Mouse (Mus musculus): ENCODE results near the gene Stat1.
A peak's percentile ranks its signal among the peaks of the same experiment; 100 is the strongest.

The Stat1 gene

DNA sequence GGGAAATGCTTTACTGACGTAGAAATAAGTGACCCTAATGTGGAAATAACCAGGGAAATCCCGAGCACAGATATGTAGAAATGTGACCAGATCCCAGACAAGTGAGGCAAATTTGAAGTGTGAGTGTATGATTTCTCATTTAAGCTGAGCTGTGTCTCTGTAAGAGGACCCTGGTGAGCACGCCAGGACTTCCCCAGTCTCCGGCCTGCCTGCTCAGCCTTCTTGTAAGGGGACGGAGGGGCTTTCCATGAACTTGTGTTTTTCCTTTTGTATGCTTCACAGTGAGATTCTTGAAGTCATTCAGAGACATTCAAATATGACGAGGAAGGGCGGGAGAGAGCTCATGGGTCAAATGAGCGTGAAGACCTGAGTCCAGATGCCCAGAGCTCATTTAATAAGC is 14.0 kb downstream of the Stat1 start:
- DNase-seq: no peak

DNA sequence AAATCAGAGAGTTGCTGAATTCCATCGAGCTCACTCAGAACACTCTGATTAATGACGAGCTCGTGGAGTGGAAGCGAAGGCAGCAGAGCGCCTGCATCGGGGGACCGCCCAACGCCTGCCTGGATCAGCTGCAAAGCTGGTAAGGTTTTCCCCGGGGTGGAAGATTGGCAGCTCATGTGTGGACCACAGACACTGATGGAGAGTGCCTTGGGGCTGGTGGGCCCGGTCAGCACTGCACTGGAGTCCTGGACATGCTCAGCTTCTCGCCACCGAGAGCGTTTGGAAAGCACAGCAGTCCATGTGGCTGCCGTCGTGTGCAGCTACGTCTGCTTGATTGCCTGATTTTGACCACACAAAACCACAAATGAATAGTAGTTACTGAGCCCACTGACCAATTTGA is 18.1 kb downstream of the Stat1 start:
- DNase-seq: no peak

DNA sequence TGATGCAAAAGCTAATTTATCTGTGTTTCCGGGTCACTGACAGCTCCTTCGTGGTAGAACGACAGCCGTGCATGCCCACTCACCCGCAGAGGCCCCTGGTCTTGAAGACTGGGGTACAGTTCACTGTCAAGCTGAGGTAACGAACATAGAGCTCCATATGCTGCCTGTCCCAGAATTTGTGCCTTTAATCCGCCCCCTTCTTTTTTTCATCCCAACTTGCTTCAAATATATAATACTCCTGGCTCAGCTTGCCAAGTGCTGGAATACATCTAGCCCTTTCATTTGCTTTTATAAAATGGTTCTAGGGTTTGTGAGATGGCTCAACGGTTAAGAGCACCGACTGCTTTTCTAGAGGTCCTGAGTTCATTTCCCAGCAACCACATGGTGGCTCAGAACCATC is 21.3 kb downstream of the Stat1 start:
- no peak for DNase-seq

GRCm38 (mm10) chr1:52141482-52141881 is 22.2 kb downstream of the Stat1 start:
- no peak for DNase-seq

GRCm38 (mm10) chr1:52142117-52142516 is 22.9 kb downstream of the Stat1 start:
- no peak for DNase-seq

GRCm38 (mm10) chr1:52143191-52143590 is 24.0 kb downstream of the Stat1 start:
- DNase-seq: no peak

DNA sequence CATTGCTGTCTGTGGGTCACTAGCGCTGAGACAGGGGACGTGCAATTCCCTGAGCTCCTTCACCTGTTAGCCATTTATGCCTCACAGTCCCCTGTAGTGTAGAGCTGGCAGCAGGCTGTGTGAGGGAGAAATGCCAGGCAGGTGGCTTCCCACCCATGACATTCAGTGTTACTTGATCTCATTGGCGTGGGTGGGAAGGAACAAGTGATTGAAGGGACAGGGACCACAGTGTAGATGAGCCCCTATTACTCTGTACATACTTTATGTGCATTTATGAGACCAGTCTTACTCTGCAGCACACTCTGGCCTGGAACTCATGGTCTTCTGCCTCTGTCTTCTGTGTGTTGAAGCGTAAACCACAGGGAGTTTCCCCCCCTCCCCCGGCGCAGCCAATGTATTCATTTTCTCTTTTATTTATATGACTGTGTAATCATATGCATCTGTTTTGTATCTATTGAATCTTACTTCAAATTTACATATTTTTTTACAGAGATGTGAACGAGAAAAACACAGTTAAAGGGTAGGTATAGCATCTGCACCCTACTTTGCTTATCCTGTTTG is 24.4 kb downstream of the Stat1 start:
- DNase-seq: no peak

DNA sequence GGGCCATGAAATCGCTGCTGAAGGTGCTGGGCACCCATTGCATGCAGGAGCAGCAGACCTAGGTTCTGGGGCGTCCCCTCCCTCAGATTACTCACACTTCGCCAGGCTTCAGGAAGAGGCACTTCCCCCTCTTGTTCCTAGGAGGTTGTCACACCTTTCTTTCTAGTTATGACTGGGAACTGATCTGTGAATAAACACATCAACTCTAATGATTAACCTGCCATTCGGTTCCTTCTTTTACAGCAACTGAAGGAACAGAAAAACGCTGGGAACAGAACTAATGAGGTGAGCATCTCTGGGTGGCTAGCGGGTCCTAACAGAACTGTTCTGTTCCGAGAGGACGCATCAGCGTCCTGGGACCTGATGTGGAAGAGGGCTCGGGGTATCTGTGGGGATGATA is 25.7 kb downstream of the Stat1 start:
- DNase-seq: no peak

DNA sequence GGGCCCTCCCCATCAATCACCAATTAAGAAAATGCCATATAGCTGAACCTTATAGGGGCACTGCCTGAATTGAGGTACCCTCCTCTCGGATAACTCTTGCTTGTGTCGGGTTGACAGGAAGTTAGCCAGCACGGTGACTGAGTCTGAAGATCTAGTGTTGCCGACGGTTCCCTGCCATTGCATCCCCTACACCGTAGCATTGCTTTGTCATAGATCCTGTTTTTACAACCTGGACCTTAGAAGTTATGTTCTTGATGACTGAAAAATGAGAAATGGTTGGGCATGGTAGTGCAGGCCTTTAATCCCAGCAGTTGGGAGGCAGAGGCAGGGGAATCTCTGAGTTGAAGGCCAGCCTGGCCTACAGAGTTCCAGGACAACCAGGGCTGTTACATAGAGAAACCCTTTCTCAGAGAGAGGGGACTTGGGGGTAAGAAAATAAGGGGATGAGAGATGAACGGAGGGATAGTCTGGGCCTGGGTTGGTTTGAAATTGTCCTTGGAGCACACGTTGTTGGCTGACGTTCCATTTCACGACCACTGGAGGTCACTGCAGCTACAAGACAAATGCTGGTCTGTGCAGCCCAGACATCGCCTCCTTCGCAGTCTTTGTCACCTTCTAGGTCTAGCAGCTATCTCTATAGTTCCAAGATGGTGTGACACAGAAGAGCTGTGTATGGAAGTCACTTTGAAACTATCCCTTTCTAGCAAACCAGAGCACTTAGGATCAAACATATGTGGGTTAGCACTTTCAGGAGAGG is 27.2 kb downstream of the Stat1 start:
- DNase-seq: peak; percentile 67

DNA sequence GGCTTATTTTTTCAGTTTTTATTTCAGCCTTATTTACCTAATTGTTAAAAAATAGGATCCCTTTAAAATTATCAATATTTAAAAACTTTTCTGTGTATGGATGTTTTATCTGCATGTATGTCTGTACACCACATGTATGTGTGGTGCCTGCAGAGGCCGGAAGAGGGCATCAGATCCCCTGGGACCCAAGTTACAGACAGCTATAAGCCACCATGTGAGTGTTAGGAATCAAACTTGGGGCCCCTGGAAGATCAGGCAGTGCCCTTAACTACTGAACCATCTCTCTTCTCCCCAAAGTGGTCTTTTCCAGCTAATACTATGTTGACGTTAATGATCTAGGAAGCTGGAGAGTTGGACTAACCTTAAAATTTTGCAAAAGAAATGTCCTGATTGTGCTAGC is 28.2 kb downstream of the Stat1 start:
- no peak for DNase-seq

DNA sequence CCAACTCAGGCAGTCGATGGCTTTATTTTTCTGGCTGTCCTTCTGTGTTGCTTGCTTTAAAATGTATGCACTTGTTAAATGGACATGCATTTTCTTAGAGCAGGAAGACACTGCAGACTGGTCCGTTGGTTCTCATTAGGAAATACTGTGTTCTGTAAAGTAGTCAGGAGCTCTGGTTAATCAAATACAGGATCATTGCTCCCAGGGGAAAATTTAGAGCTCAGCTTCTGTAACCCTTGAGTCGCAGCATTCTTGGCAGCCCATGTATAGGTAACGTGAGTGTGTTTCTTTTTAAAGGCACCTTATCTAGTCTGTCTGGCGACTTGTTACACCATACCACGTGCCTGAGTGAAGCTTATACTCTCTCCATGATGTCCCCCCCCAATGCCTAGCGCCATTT is 28.9 kb downstream of the Stat1 start:
- DNase-seq: no peak

DNA sequence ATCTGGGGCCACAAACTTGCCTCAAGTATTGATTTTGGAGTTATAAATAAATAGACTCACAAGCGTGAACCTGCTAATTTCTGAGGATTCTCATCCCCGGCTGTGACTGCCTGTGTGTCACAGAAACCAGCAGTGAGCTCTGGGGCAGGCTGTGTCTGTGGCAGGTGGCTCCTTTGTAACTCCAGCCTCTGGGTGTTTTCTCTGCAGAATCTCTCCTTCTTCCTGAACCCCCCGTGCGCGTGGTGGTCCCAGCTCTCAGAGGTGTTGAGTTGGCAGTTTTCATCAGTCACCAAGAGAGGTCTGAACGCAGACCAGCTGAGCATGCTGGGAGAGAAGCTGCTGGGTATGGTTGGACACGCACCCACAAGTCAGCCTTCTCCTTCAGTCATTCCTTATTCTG is 29.5 kb downstream of the Stat1 start:
- peak; percentile 58 for DNase-seq

DNA sequence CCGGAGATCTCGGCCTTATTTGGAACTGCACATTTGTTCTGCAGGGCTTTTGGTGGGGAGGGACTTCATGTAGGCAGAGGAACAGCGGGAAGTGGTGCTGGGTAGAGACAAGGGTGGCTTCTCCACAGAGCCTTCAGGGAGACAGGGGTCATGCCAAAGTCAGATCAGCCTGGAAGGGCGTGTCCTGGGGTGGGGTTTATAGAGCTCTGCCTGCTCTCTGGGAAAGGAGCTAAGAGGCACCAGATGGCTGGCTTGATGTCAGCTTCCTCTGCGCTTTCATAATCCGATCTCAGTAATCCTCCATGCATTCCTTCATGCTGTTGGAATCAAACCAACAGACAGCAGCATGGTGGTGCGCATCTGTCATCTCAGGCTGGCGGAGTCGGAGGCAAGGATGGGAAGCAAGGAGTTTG is 30.7 kb downstream of the Stat1 start:
- peak; percentile 67 for DNase-seq

DNA sequence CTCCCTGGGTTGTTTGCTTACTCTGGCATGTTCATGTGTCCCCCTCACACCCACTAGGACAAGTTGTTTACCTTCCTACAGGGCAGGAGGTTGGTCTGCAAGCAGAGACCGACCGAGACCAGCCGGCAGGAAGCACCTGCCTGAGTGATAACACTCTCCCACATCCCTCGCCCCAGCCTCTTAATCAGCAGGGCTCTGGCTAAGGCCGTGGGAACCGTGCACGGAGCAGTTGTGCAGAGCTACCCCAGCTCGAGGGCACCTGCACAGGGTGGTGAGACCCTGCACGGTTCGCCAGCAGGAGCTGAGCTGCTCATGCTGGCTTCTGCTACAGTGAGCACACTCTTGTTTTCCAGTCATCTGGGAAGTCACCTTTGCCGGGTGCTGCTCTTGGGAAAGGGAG is 31.4 kb downstream of the Stat1 start:
- DNase-seq: peak; percentile 79

GRCm38 (mm10) chr1:52151166-52151565 is 31.9 kb downstream of the Stat1 start:
- DNase-seq: no peak

- no peak for DNase-seq
Observed at GRCm38 (mm10) chr1:52152369-52152768, 33.1 kb downstream of the Stat1 start.

- DNase-seq: no peak
Observed at GRCm38 (mm10) chr1:52152936-52153335, 33.7 kb downstream of the Stat1 start.

- no peak for DNase-seq
Observed at GRCm38 (mm10) chr1:52154890-52155289, 35.6 kb downstream of the Stat1 start.

DNA sequence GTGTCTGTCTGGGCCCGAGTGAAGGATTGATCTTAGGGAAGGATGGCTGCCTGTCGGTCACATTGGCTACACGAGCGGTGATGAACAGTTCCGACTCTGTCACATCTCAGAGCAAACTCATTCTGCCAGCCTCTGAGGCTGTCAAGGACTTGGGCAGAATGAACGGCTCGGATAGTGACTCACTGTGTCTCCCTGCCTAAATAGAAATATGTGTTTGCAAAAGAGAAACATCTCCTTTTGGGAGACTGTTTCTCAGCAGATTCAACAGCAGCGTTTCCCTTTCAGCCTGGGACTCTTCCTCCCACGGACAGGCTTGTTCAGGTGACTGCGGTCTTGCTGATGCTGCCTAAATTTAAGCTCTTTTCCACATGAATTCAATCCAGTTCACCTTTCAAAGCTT is 37.1 kb downstream of the Stat1 start:
- no peak for DNase-seq

GRCm38 (mm10) chr1:52158040-52158439 is 38.8 kb downstream of the Stat1 start:
- no peak for DNase-seq

DNA sequence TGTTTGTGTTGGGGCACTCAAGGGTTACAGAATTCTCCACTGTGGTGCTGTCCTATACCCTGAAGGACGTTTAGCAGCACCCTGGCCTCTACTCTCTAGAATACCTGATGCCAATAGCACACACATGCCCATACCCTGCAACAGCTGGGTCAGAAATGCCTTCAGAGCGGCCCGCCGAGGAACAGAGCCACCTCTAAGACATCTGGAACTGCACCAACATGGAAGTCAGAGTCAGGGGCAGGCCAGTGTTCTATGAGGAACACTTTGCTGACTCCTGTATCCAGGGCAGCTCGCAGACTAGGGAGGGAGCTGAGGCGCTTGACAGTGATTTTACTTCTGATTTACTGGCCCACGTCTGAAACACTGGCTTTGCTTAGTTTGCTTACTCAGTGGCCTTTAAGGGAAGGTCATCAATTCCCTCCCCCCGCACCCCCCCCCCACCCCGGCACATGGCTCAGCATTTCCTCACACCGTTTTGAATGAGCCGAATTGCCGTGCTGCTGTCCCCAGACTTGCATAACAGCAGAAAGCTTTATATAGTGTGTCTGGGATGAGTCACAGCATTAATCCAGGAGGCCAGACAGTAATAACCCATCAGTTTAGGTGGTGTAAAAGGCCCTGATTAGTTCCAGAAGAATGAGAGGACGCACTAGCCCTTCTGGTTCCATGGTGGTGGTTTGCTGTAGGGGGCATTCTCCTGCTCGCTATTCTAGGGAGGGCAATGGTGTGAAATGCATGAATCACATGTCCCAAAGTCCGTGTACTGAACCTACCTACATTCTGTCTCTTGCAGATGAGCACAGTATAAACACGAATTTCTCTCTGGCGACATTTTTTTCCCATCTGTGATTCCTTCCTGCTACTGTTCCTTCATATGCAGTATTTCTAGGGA is 39.5 kb downstream of the Stat1 start:
- DNase-seq: no peak

DNA sequence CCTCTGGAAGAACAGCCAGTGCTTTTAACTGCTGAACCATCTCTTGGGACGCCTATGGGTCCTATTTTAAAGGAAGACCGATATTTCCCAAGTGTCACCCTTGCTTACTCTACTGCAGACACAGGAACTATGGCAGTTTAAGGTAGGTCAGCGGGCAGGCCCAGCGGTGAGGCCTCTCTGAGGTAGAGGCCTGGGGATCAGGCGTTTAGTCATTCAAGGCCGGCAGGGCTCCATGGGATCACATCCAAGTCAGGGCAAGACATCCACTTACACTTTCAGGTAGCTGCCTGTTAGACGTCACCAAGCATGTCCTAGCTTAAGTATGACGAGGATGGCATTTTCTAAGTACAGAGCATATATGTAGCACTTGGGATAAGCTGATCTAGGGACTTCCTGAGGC is 41.9 kb downstream of the Stat1 start:
- DNase-seq: no peak

DNA sequence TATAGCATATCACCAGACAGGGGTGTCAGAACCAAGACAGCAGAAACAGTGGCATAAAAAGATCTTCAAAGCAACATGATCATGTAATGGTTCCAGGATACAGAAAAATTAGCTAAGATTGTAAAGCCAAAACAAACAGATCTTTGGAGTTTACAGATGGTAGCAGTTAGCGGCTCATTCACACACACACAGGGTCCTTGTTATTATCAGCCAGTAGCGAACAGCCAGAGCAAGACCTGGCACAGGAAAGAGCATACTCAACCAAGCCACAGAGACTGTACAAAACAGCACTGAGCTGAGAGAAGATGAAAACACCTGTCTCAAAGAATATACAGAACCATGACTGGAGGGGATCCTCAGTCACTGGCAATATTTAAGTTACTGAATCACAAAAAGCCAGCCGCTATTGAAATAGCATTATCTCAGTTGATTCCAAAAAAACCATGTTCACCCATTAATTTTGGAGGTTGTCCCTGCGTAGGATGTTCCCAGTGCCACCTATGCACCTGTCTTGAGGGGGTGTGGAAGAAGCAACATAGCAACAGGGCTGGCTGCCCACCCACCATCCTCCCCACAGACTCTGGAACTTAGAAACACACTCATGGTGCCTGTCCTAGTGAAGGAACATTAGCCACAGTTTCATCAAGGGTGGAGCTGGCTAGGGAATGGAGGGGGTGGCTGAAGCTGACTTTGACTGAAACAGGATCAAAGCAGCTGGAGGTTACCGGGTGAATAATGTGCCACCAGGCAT is 44.6 kb downstream of the Stat1 start:
- no peak for DNase-seq

All from thymus, postnatal 25 days (tissue).